Mouse (Mus musculus) forebrain, embryonic 12.5 days (tissue): Measurements from ENCODE around the gene Rbbp8nl. TPM values are rescaled to one million over a fixed set of nuclear protein-coding genes. Genes with fewer than 3 reads are reported as not detected.

ENCODE experiments used
- ATAC-seq: fragments of 200-750 bp; cut with Nextera tagmentation; 2 replicates; pipeline ENCODE4 v1.8.0; 2017; ENCODE audit warnings: moderate TSS enrichment; ENCODE audit not compliant: low FRiP score
- H3K27ac ChIP-seq: fragments of 300-500 bp; sonication (generic); 2 replicates; pipeline ENCODE4 v1.5.1; 2016; ENCODE audit warnings: mild to moderate bottlenecking
- H3K27me3 ChIP-seq: fragments of 300-500 bp; sonication (generic); 2 replicates; pipeline ENCODE4 v1.6.1; 2016; ENCODE audit warnings: mild to moderate bottlenecking
- H3K36me3 ChIP-seq: fragments of 300-500 bp; sonication (generic); replicated peaks from 2 replicates; pipeline ENCODE4 v1.6.1; 2016; ENCODE audit warnings: mild to moderate bottlenecking
- H3K4me1 ChIP-seq: fragments of 300-500 bp; sonication (generic); 2 replicates; pipeline ENCODE4 v1.6.1; 2016
- H3K4me2 ChIP-seq: fragments of 300-500 bp; sonication (generic); 2 replicates; pipeline ENCODE4 v1.6.1; 2016; ENCODE audit warnings: mild to moderate bottlenecking, moderate library complexity
- H3K4me3 ChIP-seq: fragments of 300-500 bp; sonication (generic); replicated peaks from 2 replicates; pipeline ENCODE4 v1.5.1; 2016; ENCODE audit warnings: mild to moderate bottlenecking
- H3K9ac ChIP-seq: fragments of 300-500 bp; sonication (generic); 2 replicates; pipeline ENCODE4 v1.6.1; 2016; ENCODE audit warnings: mild to moderate bottlenecking
- H3K9me3 ChIP-seq: fragments of 300-500 bp; sonication (generic); 2 replicates; pipeline ENCODE4 v1.6.1; 2016
- WGBS: fragments of 180-500 bp; shearing (Covaris S2); methylation state at CpG from one replicate; pipeline ENCODE4 v1.1.7; 2016; 5-methylcytosine and 5-hydroxymethylcytosine counted together
- polyA plus RNA-seq: library from polyadenylated mRNA; unstranded; fragments of >200 nt; fragmentation: Nextera tagmentation; extraction: Ambion mirVana; gene quantifications from 2 replicates; pipeline ENCODE4 v1.2.1, GENCODE M21; 2016

Gene Rbbp8nl
- 0.10 and 0.13 TPM in 2 replicates for polyA plus RNA-seq

GRCm38 (mm10) chr2:180289440-180290108 is at the start of gene Rbbp8nl:
Gene Rbbp8nl (minus strand): TSS chr2:180289879.
- Histone ChIP-seq H3K27ac (no peak within 1 kb of the TSS), H3K27me3 (0 out of 2 replicates have a peak, but pooled peaks cover 8% of the 10 kb centered on the region), H3K4me2 (no peak within 1 kb of the TSS), H3K9me3 (no peaks in the 10 kb centered on the region), H3K4me1 (no peaks in the 10 kb centered on the region), H3K4me3 (no peak within 1 kb of the TSS), H3K9ac (no peak within 1 kb of the TSS), H3K36me3 (no peaks in the 10 kb centered on the region)
- ATAC-seq: no peak
- WGBS: 42% methylated on average over 16 of the region's 16 CpGs

GRCm38 (mm10) chr2:180334551-180334986 is 44.9 kb upstream of the Rbbp8nl start, which contains the start of gene Gata5:
Gene Gata5 (minus strand): TSS chr2:180334699.
- Histone ChIP-seq H3K9ac (0 out of 2 replicates have a peak within 1 kb of the TSS, but pooled peaks have one; percentile 12), H3K4me1 (peaks cover 18% of the 10 kb centered on the region), H3K9me3 (no peaks in the 10 kb centered on the region), H3K4me3 (peak within 1 kb of the TSS; percentile 37), H3K4me2 (peak within 1 kb of the TSS; percentile 62), H3K36me3 (no peaks in the 10 kb centered on the region), H3K27ac (no peak within 1 kb of the TSS), H3K27me3 (peaks cover 86% of the 10 kb centered on the region)
- WGBS: under 1% methylated on average over 31 of the region's 33 CpGs
- ATAC-seq: peak; percentile 44; the same call in 1 of the 2 replicates

GRCm38 (mm10) chr2:180333778-180334550 is 44.3 kb upstream of the Rbbp8nl start:
- 2% methylated on average over 69 of the region's 69 CpGs for WGBS
- Histone ChIP-seq H3K4me3 (peak overlapping the region; percentile 37), H3K4me2 (peak overlapping the region; percentile 62), H3K27ac (no peak overlapping the region), H3K9me3 (no peaks in the 10 kb centered on the region), H3K4me1 (peaks cover 18% of the 10 kb centered on the region), H3K36me3 (no peaks in the 10 kb centered on the region), H3K9ac (0 out of 2 replicates have a peak overlapping the region, but pooled peaks have one; percentile 12), H3K27me3 (peaks cover 80% of the 10 kb centered on the region)
- ATAC-seq: no peak

GRCm38 (mm10) chr2:180329466-180329865 is 39.8 kb upstream of the Rbbp8nl start:
- no peak overlapping the region for H3K4me2 ChIP-seq
- H3K4me1 ChIP-seq: peaks cover 10% of the 10 kb centered on the region
- no peaks in the 10 kb centered on the region for H3K9me3 ChIP-seq
- no peak overlapping the region for H3K9ac ChIP-seq
- H3K36me3 ChIP-seq: no peaks in the 10 kb centered on the region
- no peak overlapping the region for H3K4me3 ChIP-seq
- peaks cover 38% of the 10 kb centered on the region for H3K27me3 ChIP-seq
- 91% methylated on average over 1 of the region's 1 CpGs for WGBS
- H3K27ac ChIP-seq: no peak overlapping the region
- no peak for ATAC-seq

DNA sequence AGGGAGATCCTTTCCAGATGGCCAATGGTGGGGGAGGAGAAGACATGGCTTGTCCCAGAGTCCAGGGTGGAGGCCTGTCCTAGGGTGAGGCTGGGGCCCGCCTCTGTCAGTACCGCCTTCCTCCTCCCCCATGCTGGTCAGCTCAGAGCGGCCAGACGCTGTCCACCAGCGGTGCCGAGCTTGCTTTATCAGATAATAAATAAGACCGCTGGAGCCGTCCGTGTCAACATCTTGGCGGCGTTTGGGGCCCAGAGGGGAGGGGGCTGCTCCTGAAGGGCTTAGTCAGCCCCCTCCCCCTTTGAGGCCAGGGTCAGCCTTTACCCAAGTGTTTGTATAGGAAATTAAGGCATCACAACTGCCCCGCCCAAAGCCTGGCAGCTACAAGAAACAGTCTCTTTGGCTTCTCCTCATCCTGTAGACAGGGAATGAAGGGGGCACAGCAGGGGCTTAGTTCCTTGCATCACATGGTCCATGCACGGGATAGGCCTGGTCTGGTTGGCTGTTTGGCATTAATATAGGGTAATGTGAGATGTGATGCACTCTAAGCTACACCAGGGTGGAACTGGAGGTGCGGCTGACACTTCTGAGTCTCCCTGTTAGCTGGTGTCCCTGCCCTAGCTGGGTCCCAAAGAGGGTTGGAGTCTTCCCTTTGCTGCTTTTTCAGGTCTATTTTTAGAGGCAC is 33.1 kb upstream of the Rbbp8nl start:
- H3K27me3 ChIP-seq: no peaks in the 10 kb centered on the region
- no peak overlapping the region for H3K9ac ChIP-seq
- H3K36me3 ChIP-seq: no peaks in the 10 kb centered on the region
- H3K27ac ChIP-seq: no peak overlapping the region
- peaks cover 6% of the 10 kb centered on the region for H3K4me1 ChIP-seq
- 39% methylated on average over 14 of the region's 14 CpGs for WGBS
- H3K9me3 ChIP-seq: no peaks in the 10 kb centered on the region
- H3K4me3 ChIP-seq: no peak overlapping the region
- H3K4me2 ChIP-seq: no peak overlapping the region
- ATAC-seq: no peak

DNA sequence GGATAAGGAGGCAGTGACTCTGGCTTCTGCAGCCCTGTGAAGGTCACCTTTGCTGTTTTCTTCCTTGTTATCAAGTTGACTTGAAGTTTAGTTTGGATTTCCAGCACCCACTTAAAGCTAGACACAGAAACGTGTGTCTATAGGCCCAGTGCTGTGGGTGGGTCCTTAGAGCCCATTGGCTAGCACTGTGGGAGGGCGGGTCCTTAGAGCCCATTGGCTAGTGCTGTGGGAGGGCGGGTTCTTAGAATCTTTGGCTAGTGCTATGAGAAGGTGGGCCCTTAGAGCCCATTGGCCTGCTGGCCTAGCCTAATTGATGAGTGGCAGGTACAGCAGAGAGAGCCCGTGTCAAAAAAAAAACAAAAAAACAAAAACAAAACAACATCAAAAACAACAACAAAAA is 30.5 kb upstream of the Rbbp8nl start:
- ATAC-seq: no peak
- Histone ChIP-seq H3K27me3 (no peaks in the 10 kb centered on the region), H3K27ac (no peak overlapping the region), H3K4me2 (no peak overlapping the region), H3K9me3 (no peaks in the 10 kb centered on the region), H3K4me3 (no peak overlapping the region), H3K9ac (no peak overlapping the region), H3K4me1 (peaks cover 6% of the 10 kb centered on the region), H3K36me3 (no peaks in the 10 kb centered on the region)
- WGBS: 76% methylated on average over 4 of the region's 4 CpGs

DNA sequence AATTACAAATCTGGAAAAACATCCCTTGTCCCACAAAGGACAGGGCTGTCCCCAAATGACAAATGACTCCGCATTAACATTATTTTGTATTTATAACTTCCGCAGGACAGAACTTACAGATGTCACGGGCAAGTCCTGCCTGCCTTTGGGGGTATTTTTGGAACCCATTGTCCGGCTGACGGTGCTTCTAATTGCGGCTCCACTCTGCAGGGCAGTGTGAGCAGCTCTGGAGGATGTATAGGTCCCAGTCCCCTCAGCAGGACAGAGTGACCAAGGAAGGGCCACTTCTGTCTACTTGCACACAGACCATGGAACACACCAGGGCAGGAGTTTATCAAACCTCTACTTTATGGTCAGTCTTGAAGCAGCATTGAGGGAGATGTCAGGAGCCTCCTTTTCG is 27.9 kb upstream of the Rbbp8nl start:
- Histone ChIP-seq H3K27me3 (0 out of 2 replicates have a peak, but pooled peaks cover 5% of the 10 kb centered on the region), H3K9ac (no peak overlapping the region), H3K4me1 (peaks cover 1% of the 10 kb centered on the region; the same call in 1 of the 2 replicates), H3K4me3 (no peak overlapping the region), H3K36me3 (no peaks in the 10 kb centered on the region), H3K9me3 (no peaks in the 10 kb centered on the region), H3K4me2 (no peak overlapping the region), H3K27ac (no peak overlapping the region)
- no peak for ATAC-seq
- WGBS: 82% methylated on average over 7 of the region's 7 CpGs

DNA sequence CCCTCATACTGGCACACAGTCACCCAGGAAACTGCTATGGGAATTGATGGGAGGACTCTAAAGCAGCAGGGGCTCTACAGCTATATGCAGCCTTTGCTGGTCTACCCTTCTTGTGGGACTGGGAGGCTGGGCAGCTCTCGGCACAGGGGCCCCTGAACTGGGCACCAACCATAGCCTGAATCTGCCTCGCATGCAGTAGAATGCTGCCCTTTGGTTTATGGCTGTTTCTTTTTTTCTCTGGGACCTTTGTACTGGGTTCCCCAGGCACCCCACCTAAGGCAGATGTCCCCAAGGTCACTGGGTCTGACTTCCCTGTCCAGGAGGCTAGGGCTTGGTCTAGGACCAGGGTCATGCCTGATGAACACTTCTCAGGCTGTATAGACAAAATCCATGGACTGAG is 24.6 kb upstream of the Rbbp8nl start:
- 0 out of 2 replicates have a peak, but pooled peaks cover 5% of the 10 kb centered on the region for H3K27me3 ChIP-seq
- ATAC-seq: no peak
- H3K27ac ChIP-seq: no peak overlapping the region
- no peaks in the 10 kb centered on the region for H3K4me1 ChIP-seq
- H3K36me3 ChIP-seq: no peaks in the 10 kb centered on the region
- no peaks in the 10 kb centered on the region for H3K9me3 ChIP-seq
- no peak overlapping the region for H3K9ac ChIP-seq
- no peak overlapping the region for H3K4me3 ChIP-seq
- WGBS: 91% methylated on average over 2 of the region's 2 CpGs
- no peak overlapping the region for H3K4me2 ChIP-seq

GRCm38 (mm10) chr2:180311147-180311546 is 21.5 kb upstream of the Rbbp8nl start:
- no peak overlapping the region for H3K9ac ChIP-seq
- H3K4me2 ChIP-seq: no peak overlapping the region
- WGBS: 80% methylated on average over 4 of the region's 4 CpGs
- no peak for ATAC-seq
- H3K36me3 ChIP-seq: no peaks in the 10 kb centered on the region
- no peak overlapping the region for H3K27ac ChIP-seq
- H3K4me3 ChIP-seq: no peak overlapping the region
- H3K4me1 ChIP-seq: no peaks in the 10 kb centered on the region
- 0 out of 2 replicates have a peak, but pooled peaks cover 5% of the 10 kb centered on the region for H3K27me3 ChIP-seq
- H3K9me3 ChIP-seq: no peaks in the 10 kb centered on the region

- 63% methylated on average over 2 of the region's 2 CpGs for WGBS
- Histone ChIP-seq H3K4me2 (no peak overlapping the region), H3K4me3 (no peak overlapping the region), H3K4me1 (no peaks in the 10 kb centered on the region), H3K27me3 (no peaks in the 10 kb centered on the region), H3K9me3 (no peaks in the 10 kb centered on the region), H3K36me3 (no peaks in the 10 kb centered on the region), H3K9ac (no peak overlapping the region), H3K27ac (no peak overlapping the region)
- ATAC-seq: no peak
Measured at GRCm38 (mm10) chr2:180307680-180308079, 18.0 kb upstream of the Rbbp8nl start.

GRCm38 (mm10) chr2:180306423-180307168 is 16.9 kb upstream of the Rbbp8nl start:
- Histone ChIP-seq H3K4me1 (no peaks in the 10 kb centered on the region), H3K9ac (no peak overlapping the region), H3K27me3 (no peaks in the 10 kb centered on the region), H3K4me2 (no peak overlapping the region), H3K27ac (no peak overlapping the region), H3K4me3 (no peak overlapping the region), H3K36me3 (no peaks in the 10 kb centered on the region), H3K9me3 (no peaks in the 10 kb centered on the region)
- ATAC-seq: no peak
- WGBS: 87% methylated on average over 8 of the region's 8 CpGs
